Mouse (Mus musculus) central nervous system, embryonic 18 days (tissue): ENCODE data around the gene Pigc. TPM values are rescaled to one million over a fixed set of nuclear protein-coding genes. Genes with fewer than 3 reads are reported as not detected.

ENCODE experiments used
- polyA plus RNA-seq: library from polyadenylated mRNA; depleted of rRNA; stranded (reverse); fragments of >200 nt; gene quantifications from 2 replicates; pipeline ENCODE4 v1.2.3, GENCODE M21; 2012; rRNA removed

The Pigc gene
- polyA plus RNA-seq: 21.4 and 22.5 TPM in 2 replicates

DNA sequence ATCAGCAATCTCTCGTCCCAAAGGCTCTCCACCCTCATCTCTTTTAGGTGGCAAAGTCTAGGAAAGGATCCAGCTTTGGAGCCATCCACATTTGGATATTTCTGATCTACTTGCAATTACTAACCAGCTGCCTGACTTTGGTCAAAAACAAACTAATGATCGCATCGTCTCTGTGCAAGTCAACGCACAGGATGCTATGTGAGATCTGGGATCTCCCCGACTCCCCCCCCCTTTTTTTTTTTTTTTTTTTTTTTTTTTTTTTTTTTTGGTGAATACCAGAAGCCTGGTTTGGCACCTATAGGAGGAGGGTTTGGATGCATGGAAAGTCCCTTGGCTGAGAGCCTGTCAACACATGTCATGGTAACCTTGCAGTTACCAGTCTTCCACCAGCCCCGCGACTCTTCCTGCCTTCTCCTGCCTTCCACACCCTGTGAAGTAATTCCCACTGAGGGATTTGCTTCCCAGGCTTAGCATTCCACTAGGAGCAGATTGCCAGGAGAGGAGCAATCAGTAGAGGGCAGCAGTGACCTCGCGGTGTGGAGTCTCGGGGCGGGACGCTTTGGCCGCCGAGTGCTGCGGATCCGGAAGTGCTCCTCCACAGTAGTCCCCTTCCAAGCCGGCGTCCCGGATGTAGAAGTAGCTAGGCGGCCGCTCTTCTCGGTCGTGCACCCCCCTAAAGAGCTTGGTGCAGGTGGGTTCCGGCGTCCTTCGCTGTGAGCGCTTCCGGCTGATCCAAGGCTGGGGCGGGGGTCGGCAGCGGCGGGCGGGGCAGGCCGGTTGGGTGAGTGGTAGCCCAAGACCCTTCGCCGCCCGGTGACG, at the start of gene Pigc:
TSS of gene Pigc (plus strand) at position 598 of the 819 bp plus-strand sequence.

DNA sequence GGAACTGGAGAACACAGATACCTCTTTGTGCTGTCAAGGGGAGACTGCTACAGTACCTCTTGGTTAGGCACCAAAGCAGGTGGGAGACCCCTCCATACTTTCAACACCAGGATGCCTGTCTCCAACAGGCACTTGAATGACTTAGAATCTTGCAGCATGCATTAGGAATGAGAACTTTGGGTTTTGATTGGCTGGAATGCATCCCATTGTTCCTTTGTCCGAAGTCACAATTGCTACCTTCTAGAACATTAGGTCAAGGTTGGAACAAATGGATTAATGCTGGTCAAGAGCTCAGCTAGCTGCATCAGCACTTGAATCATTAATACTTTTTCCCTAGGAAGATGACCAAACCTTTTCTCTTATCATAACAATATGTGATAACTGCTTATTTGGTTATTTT, 10.6 kb downstream of the Pigc start, which contains the start of gene 4930558K02Rik:
TSS of gene 4930558K02Rik (minus strand) at position 101 of the 400 bp plus-strand sequence.

Other genes with a start within 250 kb of the Pigc start
- 0.58 and 0.70 TPM in 2 replicates for gene Fasl, start 180.7 kb upstream of the Pigc start, polyA plus RNA-seq
- 20.5 and 22.6 TPM in 2 replicates for gene Suco, start 92.5 kb upstream of the Pigc start, polyA plus RNA-seq
- gene 4930558K02Rik, start 10.4 kb downstream of the Pigc start, polyA plus RNA-seq: 0.13 TPM in 1 of 2 replicates, not detected in the other